Mouse (Mus musculus) heart, postnatal 36 days (tissue): ENCODE data around the gene Gm45021. TPM values are rescaled to one million over a fixed set of nuclear protein-coding genes. Genes with fewer than 3 reads are reported as not detected.
"Not testable (repeated sequence)": the region's sequence is repeated elsewhere in the genome, so short reads cannot be mapped to it uniquely, and the experiment has no call there.

Source experiments
- DNase-seq, 2 experiments: peaks; one replicate each; pipeline ENCODE4 v3.0.0; 2021 to 2022
- intact Hi-C: fragments of 180-260 bp; cut with DNase I; formaldehyde crosslinking; loops from one replicate; pipeline ENCODE4 v1.15.1; 2025
- total RNA-seq, 2 experiments: library from RNA; stranded (reverse); gene quantifications; 2 replicates each; pipeline ENCODE4 v1.2.3; 2021

Gm45021 gene
- total RNA-seq, 2 experiments from 2014 or later, result not detected

- intact Hi-C loops, result no loop called here
- DNase-seq, result no peak
Observed at GRCm38 (mm10) chr6:48602080-48602741, 12.8 kb downstream of the Gm45021 start.

GRCm38 (mm10) chr6:48608124-48608523 is 18.7 kb downstream of the Gm45021 start:
- no peak for DNase-seq
- intact Hi-C loops, result no loop called here

GRCm38 (mm10) chr6:48609512-48609911 is 20.1 kb downstream of the Gm45021 start:
- intact Hi-C loops, result no loop called here

GRCm38 (mm10) chr6:48610657-48611056 is 21.2 kb downstream of the Gm45021 start:
- intact Hi-C loops, result no loop called here
- DNase-seq, result no peak

More at GRCm38 (mm10) chr6:48609512-48609911, 20.1 kb downstream of the Gm45021 start:
- DNase-seq, result no peak

GRCm38 (mm10) chr6:48613464-48613863 is 24.1 kb downstream of the Gm45021 start:
- no peak for DNase-seq
- intact Hi-C loops, result no loop called here

- intact Hi-C loops, result no loop called here
- DNase-seq, result no peak
Observed at GRCm38 (mm10) chr6:48614756-48615155, 25.3 kb downstream of the Gm45021 start.

GRCm38 (mm10) chr6:48620031-48620430 is 30.6 kb downstream of the Gm45021 start:
- intact Hi-C loops, result no loop called here
- no peak for DNase-seq

GRCm38 (mm10) chr6:48622186-48622843 is 32.9 kb downstream of the Gm45021 start:
- intact Hi-C loops, DNase-seq: not testable (repeated sequence)

- intact Hi-C loops, result no loop called here
- DNase-seq, result no peak
Observed at GRCm38 (mm10) chr6:48623460-48623859, 34.0 kb downstream of the Gm45021 start.

GRCm38 (mm10) chr6:48626464-48626863 is 37.1 kb downstream of the Gm45021 start, which contains the start of gene AI854703:
Gene AI854703, plus strand, starts transcription at chr6:48626764.
- intact Hi-C loops, result no loop called here
- DNase-seq, result no peak

- peak; percentile 45 to 52 for DNase-seq
- intact Hi-C loops, result no loop called here
Observed at GRCm38 (mm10) chr6:48626984-48627383, 37.6 kb downstream of the Gm45021 start.

GRCm38 (mm10) chr6:48627511-48627924 is 38.1 kb downstream of the Gm45021 start:
- no peak for DNase-seq
- intact Hi-C loops, result no loop called here

- no peak for DNase-seq
- intact Hi-C loops, result no loop called here
Observed at GRCm38 (mm10) chr6:48628377-48628776, 39.0 kb downstream of the Gm45021 start.

- intact Hi-C loops, result no loop called here
- DNase-seq, result no peak
Observed at GRCm38 (mm10) chr6:48628808-48629660, 39.6 kb downstream of the Gm45021 start.

- intact Hi-C loops, result no loop called here
- no peak for DNase-seq
Observed at GRCm38 (mm10) chr6:48629661-48630034, 40.2 kb downstream of the Gm45021 start.

GRCm38 (mm10) chr6:48630831-48631230 is 41.4 kb downstream of the Gm45021 start:
- DNase-seq, result no peak
- intact Hi-C loops, result no loop called here

GRCm38 (mm10) chr6:48635105-48635504 is 45.7 kb downstream of the Gm45021 start:
- DNase-seq, result no peak
- intact Hi-C loops, result no loop called here

GRCm38 (mm10) chr6:48636515-48636914 is 47.1 kb downstream of the Gm45021 start:
- DNase-seq, result peak in 1 of 2 experiments; percentile 38
- intact Hi-C loops, result no loop called here

GRCm38 (mm10) chr6:48637811-48638500 is 48.5 kb downstream of the Gm45021 start:
- DNase-seq, result no peak
- intact Hi-C loops, result no loop called here

GRCm38 (mm10) chr6:48638553-48638952 is 49.1 kb downstream of the Gm45021 start:
- intact Hi-C loops, result no loop called here
- DNase-seq, result no peak

- intact Hi-C loops, result loop anchor here (10.0 kb wide), 1 partner anchor 313 kb away; no protein-coding TSS in a partner anchor
Observed at GRCm38 (mm10) chr6:48641391-48641790, 52.0 kb downstream of the Gm45021 start.

More at GRCm38 (mm10) chr6:48641391-48641790, 52.0 kb downstream of the Gm45021 start:
- DNase-seq, result no peak
